Mouse (Mus musculus): ENCODE results near the gene Trpm3.

Trpm3 gene

GRCm38 (mm10) chr19:22940487-22940886 lies 801.6 kb downstream of the Trpm3 start:
- TF ChIP-seq GATA4 (IDR thresholded peaks at IDR 0.05; ENCODE audit: insufficient replicate concordance, low read length): no peak

- TF ChIP-seq GATA4 (IDR thresholded peaks at IDR 0.05; ENCODE audit: insufficient replicate concordance, low read length): no peak
These were observed 802.1 kb downstream of the Trpm3 start for GRCm38 (mm10) chr19:22940956-22941355.

GRCm38 (mm10) chr19:22952480-22952879 lies 813.6 kb downstream of the Trpm3 start:
- TF ChIP-seq GATA4 (IDR thresholded peaks at IDR 0.05; ENCODE audit: insufficient replicate concordance, low read length): no peak

GRCm38 (mm10) chr19:22953191-22953590 lies 814.3 kb downstream of the Trpm3 start:
- TF ChIP-seq GATA4 (IDR thresholded peaks at IDR 0.05; ENCODE audit: insufficient replicate concordance, low read length): no peak

- TF ChIP-seq GATA4 (IDR thresholded peaks at IDR 0.05; ENCODE audit: insufficient replicate concordance, low read length): no peak
These were observed 819.6 kb downstream of the Trpm3 start for GRCm38 (mm10) chr19:22958414-22958813.

GRCm38 (mm10) chr19:22960450-22961265 lies 821.8 kb downstream of the Trpm3 start:
- no peak for TF ChIP-seq GATA4 (IDR thresholded peaks at IDR 0.05; ENCODE audit: insufficient replicate concordance, low read length)

GRCm38 (mm10) chr19:22962001-22962708 lies 823.3 kb downstream of the Trpm3 start:
- no peak for TF ChIP-seq GATA4 (IDR thresholded peaks at IDR 0.05; ENCODE audit: insufficient replicate concordance, low read length)

- no peak for TF ChIP-seq GATA4 (IDR thresholded peaks at IDR 0.05; ENCODE audit: insufficient replicate concordance, low read length)
These were observed 823.9 kb downstream of the Trpm3 start for GRCm38 (mm10) chr19:22962731-22963130.

GRCm38 (mm10) chr19:22963726-22964398 lies 825.0 kb downstream of the Trpm3 start:
- TF ChIP-seq GATA4 (IDR thresholded peaks at IDR 0.05; ENCODE audit: insufficient replicate concordance, low read length): no peak

GRCm38 (mm10) chr19:22965470-22965869 lies 826.6 kb downstream of the Trpm3 start:
- TF ChIP-seq GATA4 (IDR thresholded peaks at IDR 0.05; ENCODE audit: insufficient replicate concordance, low read length): no peak

- no peak for TF ChIP-seq GATA4 (IDR thresholded peaks at IDR 0.05; ENCODE audit: insufficient replicate concordance, low read length)
These were observed 834.4 kb downstream of the Trpm3 start for GRCm38 (mm10) chr19:22973294-22973693.

- no peak for TF ChIP-seq GATA4 (IDR thresholded peaks at IDR 0.05; ENCODE audit: insufficient replicate concordance, low read length)
These were observed 834.9 kb downstream of the Trpm3 start for GRCm38 (mm10) chr19:22973727-22974126.

GRCm38 (mm10) chr19:22975801-22976200 lies 837.0 kb downstream of the Trpm3 start:
- no peak for TF ChIP-seq GATA4 (IDR thresholded peaks at IDR 0.05; ENCODE audit: insufficient replicate concordance, low read length)

GRCm38 (mm10) chr19:22977508-22977907 lies 838.7 kb downstream of the Trpm3 start:
- TF ChIP-seq GATA4 (IDR thresholded peaks at IDR 0.05; ENCODE audit: insufficient replicate concordance, low read length): no peak

GRCm38 (mm10) chr19:22978763-22979162 lies 839.9 kb downstream of the Trpm3 start:
- no peak for TF ChIP-seq GATA4 (IDR thresholded peaks at IDR 0.05; ENCODE audit: insufficient replicate concordance, low read length)

- TF ChIP-seq GATA4 (IDR thresholded peaks at IDR 0.05; ENCODE audit: insufficient replicate concordance, low read length): no peak
These were observed 840.3 kb downstream of the Trpm3 start for GRCm38 (mm10) chr19:22979191-22979590.

All from liver, adult (tissue).